Mouse (Mus musculus) kidney, adult 9 months (tissue): ENCODE results near the gene Crtc3.
A peak's percentile ranks its signal among the peaks of the same experiment; 100 is the strongest.

Experiments
- DNase-seq: peaks from one replicate; pipeline ENCODE4 v3.0.0; 2022

The Crtc3 gene

GRCm38 (mm10) chr7:80636953-80637800 lies 51.5 kb downstream of the Crtc3 start:
- DNase-seq = no peak

GRCm38 (mm10) chr7:80636288-80636952 lies 52.3 kb downstream of the Crtc3 start:
- no peak for DNase-seq

GRCm38 (mm10) chr7:80635866-80636265 lies 52.8 kb downstream of the Crtc3 start:
- no peak for DNase-seq

- no peak for DNase-seq
Observed at GRCm38 (mm10) chr7:80634741-80635140, 53.9 kb downstream of the Crtc3 start.

- DNase-seq = no peak
Observed at GRCm38 (mm10) chr7:80633635-80634034, 55.0 kb downstream of the Crtc3 start.

GRCm38 (mm10) chr7:80631993-80632392 lies 56.7 kb downstream of the Crtc3 start:
- DNase-seq = no peak

- no peak for DNase-seq
Observed at GRCm38 (mm10) chr7:80631405-80631804, 57.3 kb downstream of the Crtc3 start.

GRCm38 (mm10) chr7:80629369-80629768 lies 59.3 kb downstream of the Crtc3 start:
- DNase-seq = peak; percentile 29

GRCm38 (mm10) chr7:80628708-80629183 lies 59.9 kb downstream of the Crtc3 start:
- DNase-seq = peak; percentile 64

GRCm38 (mm10) chr7:80626943-80627342 lies 61.7 kb downstream of the Crtc3 start:
- DNase-seq = no peak

GRCm38 (mm10) chr7:80625841-80626240 lies 62.8 kb downstream of the Crtc3 start:
- no peak for DNase-seq

GRCm38 (mm10) chr7:80623276-80623675 lies 65.4 kb downstream of the Crtc3 start:
- DNase-seq = no peak

GRCm38 (mm10) chr7:80616096-80616495 lies 72.6 kb downstream of the Crtc3 start:
- no peak for DNase-seq

GRCm38 (mm10) chr7:80614042-80614441 lies 74.6 kb downstream of the Crtc3 start:
- DNase-seq = no peak

GRCm38 (mm10) chr7:80612191-80612787 lies 76.4 kb downstream of the Crtc3 start:
- DNase-seq = no peak

GRCm38 (mm10) chr7:80611646-80612045 lies 77.0 kb downstream of the Crtc3 start:
- DNase-seq = no peak

- DNase-seq = no peak
Observed at GRCm38 (mm10) chr7:80607503-80607902, 81.2 kb downstream of the Crtc3 start.

GRCm38 (mm10) chr7:80606435-80606834 lies 82.2 kb downstream of the Crtc3 start:
- DNase-seq = no peak

GRCm38 (mm10) chr7:80605557-80605930 lies 83.1 kb downstream of the Crtc3 start:
- DNase-seq = no peak

GRCm38 (mm10) chr7:80604908-80605556 lies 83.6 kb downstream of the Crtc3 start:
- DNase-seq = no peak

- DNase-seq = no peak
Observed at GRCm38 (mm10) chr7:80602574-80602973, 86.1 kb downstream of the Crtc3 start.

- no peak for DNase-seq
Observed at GRCm38 (mm10) chr7:80598436-80598985, 90.2 kb downstream of the Crtc3 start.

- DNase-seq = no peak
Observed at GRCm38 (mm10) chr7:80597900-80598299, 90.8 kb downstream of the Crtc3 start.
